ENCODE assay signal across 23 mouse cellular contexts in genomic region chr9:42008501-42008900, GRCm38 (mm10).
"Had no signal": no experiment of that assay in that cellular context is flagged by ENCODE, and none has a peak within 500 bp of the region (broad histone marks: within the 10 kb centered on the region; RNA-seq: fewer than 3 reads in every experiment).

No protein-coding gene starts in this region.

- DNase-seq: kidney, adult 18-20 months; kidney, adult 9 months; kidney, postnatal 14 days; layer of hippocampus, adult 9-11 months; liver; lung, adult 18-20 months; lung, postnatal 10 days; lung, postnatal 4 days; retina, postnatal 1 day; right cerebral cortex, postnatal 25 days; spleen, adult 18-20 months; thymus, postnatal 25 days had no signal

- H3K27me3 ChIP-seq: liver, embryonic 12.5 days; liver, embryonic 15.5 days; lung, embryonic 15.5 days; midbrain, embryonic 12.5 days; midbrain, embryonic 15.5 days; neural tube, embryonic 13.5 days; stomach, embryonic 15.5 days had no signal

- H3K4me2 ChIP-seq: limb, embryonic 13.5 days; liver, embryonic 12.5 days; liver, embryonic 15.5 days; lung, embryonic 15.5 days; midbrain, embryonic 12.5 days; midbrain, embryonic 15.5 days; neural tube, embryonic 13.5 days; stomach, embryonic 15.5 days had no signal

- H3K4me1 ChIP-seq: liver, embryonic 12.5 days; liver, embryonic 15.5 days; lung, embryonic 15.5 days; midbrain, embryonic 12.5 days; midbrain, embryonic 15.5 days; neural tube, embryonic 13.5 days; stomach, embryonic 15.5 days had no signal

- H3K4me3 ChIP-seq: layer of hippocampus, adult 2 months; limb, embryonic 10.5 days; limb, embryonic 13.5 days; liver, embryonic 12.5 days; liver, embryonic 15.5 days; lung, embryonic 15.5 days; midbrain, embryonic 12.5 days; midbrain, embryonic 15.5 days; myocyte; neural tube, embryonic 13.5 days; stomach, embryonic 15.5 days had no signal

- H3K9ac ChIP-seq: limb, embryonic 13.5 days; liver, embryonic 12.5 days; liver, embryonic 15.5 days; lung, embryonic 15.5 days; midbrain, embryonic 12.5 days; midbrain, embryonic 15.5 days; neural tube, embryonic 13.5 days; stomach, embryonic 15.5 days had no signal

- H3K36me3 ChIP-seq: limb, embryonic 10.5 days; liver, embryonic 12.5 days; liver, embryonic 15.5 days; lung, embryonic 15.5 days; midbrain, embryonic 12.5 days; midbrain, embryonic 15.5 days; stomach, embryonic 15.5 days had no signal

- H3K27ac ChIP-seq: layer of hippocampus, adult 2 months; limb, embryonic 10.5 days; limb, embryonic 13.5 days; liver, embryonic 12.5 days; liver, embryonic 15.5 days; lung, embryonic 15.5 days; midbrain, embryonic 12.5 days; midbrain, embryonic 15.5 days; neural tube, embryonic 13.5 days; stomach, embryonic 15.5 days had no signal

- H3K9me3 ChIP-seq: limb, embryonic 10.5 days; limb, embryonic 13.5 days; liver, embryonic 12.5 days; liver, embryonic 15.5 days; lung, embryonic 15.5 days; midbrain, embryonic 12.5 days; midbrain, embryonic 15.5 days; neural tube, embryonic 13.5 days; stomach, embryonic 15.5 days had no signal

- ATAC-seq: liver, embryonic 12.5 days; midbrain, embryonic 15.5 days had no signal
